Mouse (Mus musculus) embryonic facial prominence, embryonic 11.5 days (tissue): ENCODE measurements around the gene Pitx1. TPM values are rescaled to one million over a fixed set of nuclear protein-coding genes. Genes with fewer than 3 reads are reported as not detected.

Experiments
- ATAC-seq: fragments of 200-750 bp; cut with Nextera tagmentation; replicated peaks from 2 replicates; pipeline ENCODE4 v1.8.0; 2017; ENCODE audit warnings: low read depth; ENCODE audit not compliant: insufficient number of reproducible peaks, low FRiP score, low TSS enrichment
- DNase-seq: peaks from one replicate; pipeline ENCODE4 v3.0.0-alpha.2; 2015; ENCODE audit warnings: low spot score
- H3K27ac ChIP-seq: fragments of 300-500 bp; sonication (generic); replicated peaks from 2 replicates; pipeline ENCODE4 v1.5.1; 2014; ENCODE audit warnings: mild to moderate bottlenecking, low read depth, low read length, control low read depth
- H3K27me3 ChIP-seq: fragments of 300-500 bp; sonication (generic); 2 replicates; pipeline ENCODE4 v1.6.1; 2014; ENCODE audit warnings: mild to moderate bottlenecking, low read length, moderate library complexity, mixed read lengths; ENCODE audit not compliant: control insufficient read depth, insufficient read depth
- H3K36me3 ChIP-seq: fragments of 300-500 bp; sonication (generic); replicated peaks from 2 replicates; pipeline ENCODE4 v1.6.1; 2014; ENCODE audit warnings: low read depth, mild to moderate bottlenecking, low read length, moderate library complexity, mixed read lengths; ENCODE audit not compliant: control insufficient read depth, insufficient read depth
- H3K4me1 ChIP-seq: fragments of 300-500 bp; sonication (generic); 2 replicates; pipeline ENCODE4 v1.6.1; 2014; ENCODE audit warnings: low read length, mixed read lengths; ENCODE audit not compliant: control insufficient read depth, insufficient read depth
- H3K4me2 ChIP-seq: fragments of 300-500 bp; sonication (generic); 2 replicates; pipeline ENCODE4 v1.6.1; 2014; ENCODE audit warnings: low read depth, mild to moderate bottlenecking, control low read depth, low read length, moderate library complexity
- H3K4me3 ChIP-seq: fragments of 300-500 bp; sonication (generic); 2 replicates; pipeline ENCODE4 v1.5.1; 2014; ENCODE audit warnings: low read depth, low read length, control low read depth
- H3K9ac ChIP-seq: fragments of 300-500 bp; sonication (generic); replicated peaks from 2 replicates; pipeline ENCODE4 v1.6.1; 2014; ENCODE audit warnings: mild to moderate bottlenecking, control low read depth, low read length
- H3K9me3 ChIP-seq: fragments of 300-500 bp; sonication (generic); replicated peaks from 2 replicates; pipeline ENCODE4 v1.6.1; 2016; ENCODE audit warnings: mild to moderate bottlenecking, low read length, inconsistent platforms, mixed read lengths; ENCODE audit not compliant: control insufficient read depth
- WGBS: fragments of 180-500 bp; shearing (Covaris S2); extraction: QIAGEN DNeasy Blood & Tissue Kit; methylation state at CpG from one replicate; pipeline ENCODE4 v1.1.7; 2014; 5-methylcytosine and 5-hydroxymethylcytosine counted together
- polyA plus RNA-seq: library from polyadenylated mRNA; unstranded; fragments of >200 nt; fragmentation: Nextera tagmentation; extraction: Ambion mirVana; gene quantifications from 2 replicates; pipeline ENCODE4 v1.2.1, GENCODE M21; 2014

The Pitx1 gene
- polyA plus RNA-seq, 1 experiment from 2014 or later, result 54.9 TPM

DNA sequence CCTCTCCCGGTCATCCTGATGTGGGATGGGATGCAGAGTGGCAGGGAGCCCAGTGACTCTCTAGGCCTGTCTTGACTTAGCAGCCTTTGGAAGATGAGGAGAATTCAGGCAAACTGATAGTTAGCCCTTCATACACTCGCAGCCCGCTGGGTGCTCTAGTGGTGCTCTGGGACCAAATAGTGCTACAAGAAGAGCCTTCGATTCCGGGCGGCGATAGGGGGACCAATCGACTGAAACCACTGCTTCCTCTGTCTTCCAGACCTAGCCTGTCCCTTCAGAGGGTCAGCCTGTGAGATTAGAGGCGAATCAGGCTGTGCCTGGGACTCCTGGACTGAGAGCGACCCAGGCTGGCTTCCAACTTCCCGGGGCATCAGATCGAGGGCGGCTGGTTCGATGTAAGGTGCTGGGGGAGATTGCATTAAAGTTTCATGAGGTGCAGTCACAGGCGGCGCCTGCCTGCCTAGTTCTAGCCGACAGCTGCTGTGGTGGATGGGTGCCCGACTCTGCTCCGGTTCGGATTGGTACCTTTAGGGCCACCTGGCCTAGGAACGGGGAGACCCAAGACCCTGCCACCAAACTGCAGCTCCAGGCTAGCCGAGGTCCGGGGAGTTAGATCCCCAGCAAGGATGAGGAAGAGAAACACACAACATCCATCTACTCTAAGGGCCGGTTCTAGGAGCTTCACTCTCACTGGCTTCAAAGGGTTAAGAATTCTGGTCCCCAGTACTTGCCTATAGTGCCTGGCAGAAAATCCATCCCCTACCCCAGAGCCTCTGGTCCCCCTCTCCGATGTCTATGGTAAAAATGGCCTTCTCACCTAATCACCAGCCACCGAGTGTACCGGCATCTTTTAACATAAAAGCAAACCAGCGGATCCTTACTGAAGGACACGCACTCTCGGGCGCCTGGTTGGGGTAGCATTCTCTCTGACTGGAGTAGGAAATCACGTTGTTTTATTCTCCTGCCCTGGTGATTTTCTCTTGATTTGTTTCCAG, 1.1 kb upstream of the Pitx1 start:
- H3K27me3 ChIP-seq, result peaks cover 61% of the 10 kb centered on the region
- peak; percentile 61 for DNase-seq
- peak overlapping the region; percentile 1; the same call in 1 of the 2 replicates for H3K4me3 ChIP-seq
- no peak for ATAC-seq
- H3K36me3 ChIP-seq, result no peaks in the 10 kb centered on the region
- peak overlapping the region; percentile 41; the same call in 1 of the 2 replicates for H3K9ac ChIP-seq
- under 1% methylated on average over 32 of the region's 32 CpGs for WGBS
- no peaks in the 10 kb centered on the region; the same call in 1 of the 2 replicates for H3K4me1 ChIP-seq
- peak overlapping the region; percentile 3 for H3K4me2 ChIP-seq
- H3K9me3 ChIP-seq, result no peaks in the 10 kb centered on the region
- H3K27ac ChIP-seq, result peak overlapping the region; percentile 77; the same call in 1 of the 2 replicates

DNA sequence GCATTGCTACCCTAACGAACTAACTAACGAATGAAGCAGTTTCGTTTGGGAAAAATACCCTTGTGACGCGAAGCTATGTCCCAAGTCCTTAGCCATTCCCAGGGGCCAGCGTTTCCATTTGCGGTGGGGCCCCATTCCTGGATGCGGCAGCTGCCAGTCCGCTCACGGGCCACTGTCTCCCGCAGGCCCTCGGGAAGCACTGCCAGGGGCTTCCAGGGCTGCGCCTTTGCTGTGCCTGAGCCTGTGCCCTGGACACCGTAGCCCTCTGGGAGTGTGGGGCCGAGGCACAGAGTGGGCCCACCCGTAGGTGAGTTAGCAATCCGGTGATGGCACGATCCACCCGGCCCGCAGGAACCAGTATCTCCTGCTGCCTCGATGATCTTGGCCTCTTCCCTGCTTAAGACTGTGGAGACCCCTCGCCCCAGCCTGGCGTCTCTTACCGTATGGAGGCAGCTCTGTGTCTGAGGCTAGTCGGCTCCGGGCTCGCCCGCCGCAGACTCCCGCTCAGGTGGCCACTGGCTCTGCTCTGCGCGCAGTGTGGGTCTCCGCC, 369 bp downstream of the Pitx1 start:
- Histone ChIP-seq H3K36me3 (no peaks in the 10 kb centered on the region), H3K4me2 (peak overlapping the region; percentile 37), H3K4me3 (peak overlapping the region; percentile 38), H3K4me1 (peaks cover 3% of the 10 kb centered on the region), H3K9me3 (no peaks in the 10 kb centered on the region), H3K9ac (peak overlapping the region; percentile 65), H3K27me3 (peaks cover 71% of the 10 kb centered on the region), H3K27ac (peak overlapping the region; percentile 77)
- DNase-seq (peak; percentile 44), ATAC-seq (no peak)
- WGBS, result under 1% methylated on average over 32 of the region's 33 CpGs

DNA sequence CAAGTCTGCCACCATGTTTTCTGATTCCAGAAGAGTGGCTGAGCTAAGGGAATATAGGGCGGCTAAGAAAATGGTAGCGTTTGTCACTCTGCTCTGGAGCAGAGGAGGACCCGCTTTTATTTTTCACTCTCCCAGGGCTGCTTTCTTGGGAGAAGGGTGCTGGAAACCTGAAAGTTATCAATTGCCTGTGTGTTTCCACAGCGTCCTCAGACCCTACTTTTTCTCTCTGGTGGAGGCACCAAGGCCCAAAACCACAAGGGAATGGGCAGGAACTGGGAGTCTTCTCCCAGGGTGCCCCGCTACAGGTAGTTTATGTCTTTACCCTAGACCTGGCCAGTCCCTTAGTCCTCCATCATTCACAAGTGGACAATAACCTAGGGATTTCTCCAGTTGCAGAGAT, 1.3 kb downstream of the Pitx1 start:
- 5% methylated on average over 5 of the region's 5 CpGs for WGBS
- Histone ChIP-seq H3K4me3 (peak overlapping the region; percentile 14), H3K27ac (peak overlapping the region; percentile 43; the same call in 1 of the 2 replicates), H3K9me3 (no peaks in the 10 kb centered on the region), H3K27me3 (peaks cover 75% of the 10 kb centered on the region), H3K36me3 (no peaks in the 10 kb centered on the region), H3K4me2 (peak overlapping the region; percentile 2; the same call in 1 of the 2 replicates), H3K9ac (peak overlapping the region; percentile 37), H3K4me1 (peaks cover 4% of the 10 kb centered on the region)
- DNase-seq (no peak), ATAC-seq (no peak)

DNA sequence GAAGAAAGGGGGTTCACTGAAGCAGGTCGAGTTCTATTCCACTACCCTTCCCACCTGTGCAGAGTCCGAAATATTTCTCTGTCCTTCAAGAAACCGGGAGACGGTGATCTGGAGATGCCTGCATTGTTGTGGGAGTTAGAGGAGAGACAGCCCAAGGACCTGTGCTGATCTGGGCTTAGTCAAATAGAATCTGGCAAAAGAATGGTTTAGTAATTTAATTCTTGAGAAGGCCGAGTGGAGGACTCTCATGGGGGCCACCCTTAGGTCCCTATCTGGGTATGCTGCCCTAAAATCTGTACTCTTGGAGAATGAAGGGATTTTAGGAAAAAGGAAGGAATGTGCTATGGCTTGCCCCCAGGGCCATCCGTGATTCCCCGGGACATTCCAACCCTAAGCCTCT, 2.1 kb downstream of the Pitx1 start:
- Histone ChIP-seq H3K27me3 (peaks cover 69% of the 10 kb centered on the region), H3K36me3 (no peaks in the 10 kb centered on the region), H3K27ac (0 out of 2 replicates have a peak overlapping the region, but pooled peaks have one; percentile 28), H3K9ac (peak overlapping the region; percentile 23), H3K4me1 (peaks cover 4% of the 10 kb centered on the region), H3K9me3 (no peaks in the 10 kb centered on the region), H3K4me2 (0 out of 2 replicates have a peak overlapping the region, but pooled peaks have one; percentile 11), H3K4me3 (0 out of 2 replicates have a peak overlapping the region, but pooled peaks have one; percentile 5)
- no peak for ATAC-seq
- WGBS, result 4% methylated on average over 7 of the region's 7 CpGs
- no peak for DNase-seq

DNA sequence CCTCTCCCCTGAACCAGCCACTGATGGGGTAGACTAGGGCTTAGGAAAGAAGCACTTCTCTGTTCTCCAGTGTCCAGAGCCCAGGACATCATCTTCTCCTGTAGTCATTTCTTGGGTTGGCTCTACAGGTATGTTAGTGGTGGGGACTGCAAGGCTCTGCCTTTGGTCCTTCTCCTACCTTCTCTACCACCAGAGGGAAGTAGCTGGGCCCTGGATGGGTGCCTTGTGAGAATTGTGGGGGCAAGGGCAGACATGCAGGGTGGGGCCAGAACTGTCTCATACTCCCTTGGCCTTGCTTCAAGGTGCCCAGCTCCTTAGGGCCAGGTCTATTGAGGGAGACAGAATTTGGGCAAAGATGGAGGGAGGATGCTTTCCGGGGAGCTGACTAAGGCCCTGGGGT, 3.4 kb downstream of the Pitx1 start:
- DNase-seq (no peak), ATAC-seq (no peak)
- 0 out of 2 replicates have a peak overlapping the region, but pooled peaks have one; percentile 1 for H3K4me3 ChIP-seq
- H3K4me1 ChIP-seq, result peaks cover 4% of the 10 kb centered on the region
- H3K27me3 ChIP-seq, result peaks cover 65% of the 10 kb centered on the region
- peak overlapping the region; percentile 3; the same call in 1 of the 2 replicates for H3K9ac ChIP-seq
- no peaks in the 10 kb centered on the region for H3K36me3 ChIP-seq
- 23% methylated on average over 1 of the region's 1 CpGs for whole genome bisulfite sequencing
- no peak overlapping the region for H3K27ac ChIP-seq
- H3K9me3 ChIP-seq, result no peaks in the 10 kb centered on the region
- H3K4me2 ChIP-seq, result peak overlapping the region; percentile 25

DNA sequence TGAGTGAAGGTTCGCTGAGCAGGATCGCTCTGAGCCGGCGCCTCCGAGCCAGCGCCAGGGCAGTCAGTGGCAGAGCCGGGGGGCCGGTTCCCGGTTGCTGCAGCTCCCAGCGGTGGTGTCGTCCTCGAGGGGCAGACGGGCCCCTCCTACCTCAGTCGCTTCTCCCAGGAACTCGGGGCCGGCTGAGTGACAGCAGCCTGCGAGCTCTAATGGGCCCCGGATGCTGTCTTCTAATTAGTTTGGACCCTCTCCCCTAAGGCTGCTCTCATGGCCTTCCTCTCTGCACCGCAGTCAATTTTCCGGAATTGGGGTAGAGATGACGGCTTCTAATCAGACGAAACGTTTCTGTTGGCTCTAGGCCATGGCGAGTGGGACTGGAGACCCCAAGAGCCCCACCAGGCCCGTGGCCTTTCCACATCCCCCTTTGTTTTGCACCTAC, 4.3 kb downstream of the Pitx1 start:
- ATAC-seq, result no peak
- Histone ChIP-seq H3K36me3 (no peaks in the 10 kb centered on the region), H3K4me1 (peaks cover 4% of the 10 kb centered on the region), H3K4me3 (peak overlapping the region; percentile 48), H3K27me3 (peaks cover 61% of the 10 kb centered on the region), H3K4me2 (peak overlapping the region; percentile 47), H3K9me3 (no peaks in the 10 kb centered on the region), H3K27ac (peak overlapping the region; percentile 48), H3K9ac (peak overlapping the region; percentile 19)
- peak; percentile 26 for DNase-seq
- 1% methylated on average over 25 of the region's 25 CpGs for WGBS

DNA sequence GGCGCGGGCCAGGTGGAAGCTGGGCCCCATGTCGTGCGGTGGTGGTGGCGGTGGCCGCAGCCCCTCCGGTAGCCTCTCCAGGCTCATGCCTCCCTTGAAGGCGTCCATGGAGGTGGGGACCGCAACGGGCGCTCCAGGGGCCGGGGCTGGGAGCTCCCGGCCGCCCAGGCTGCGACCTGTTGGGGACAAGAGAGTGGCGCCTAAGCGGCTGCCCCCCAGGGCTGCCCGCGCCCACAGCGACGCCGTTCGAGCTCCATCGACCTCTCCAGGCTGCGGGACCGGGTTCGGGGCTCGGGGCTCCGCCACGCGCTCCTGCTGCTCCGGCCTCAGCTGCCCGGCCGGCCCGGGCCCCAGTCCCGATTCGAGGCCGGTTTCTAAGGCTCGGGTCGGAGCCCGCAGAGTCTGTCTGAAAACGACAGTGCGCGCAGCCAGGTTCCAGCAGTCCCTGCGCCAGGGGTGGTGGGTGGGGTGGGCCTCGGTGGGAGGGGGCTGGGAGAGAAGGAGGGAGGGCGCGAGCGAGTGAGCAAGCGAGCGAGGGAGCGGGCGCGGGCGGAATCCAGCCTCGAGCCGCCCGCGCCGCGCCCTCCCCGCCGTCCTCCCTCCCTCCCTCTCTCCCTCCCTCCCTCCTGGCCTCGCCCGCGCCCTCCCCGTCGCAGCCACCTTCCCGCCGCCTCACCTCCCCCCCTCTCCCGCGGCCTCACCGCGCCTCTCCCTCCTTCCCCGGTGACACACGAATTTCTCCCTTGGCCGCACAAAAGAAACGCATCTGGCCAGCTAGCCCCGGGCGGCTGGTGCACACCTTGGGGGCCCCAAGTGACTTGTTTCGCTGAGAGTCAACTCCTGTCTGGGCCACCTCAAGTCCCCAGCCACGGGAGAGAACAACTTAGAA, 4.9 kb downstream of the Pitx1 start:
- Histone ChIP-seq H3K4me3 (peak overlapping the region; percentile 48), H3K9me3 (no peaks in the 10 kb centered on the region), H3K36me3 (no peaks in the 10 kb centered on the region), H3K27ac (peak overlapping the region; percentile 79), H3K9ac (peak overlapping the region; percentile 70), H3K4me1 (peaks cover 4% of the 10 kb centered on the region), H3K27me3 (peaks cover 60% of the 10 kb centered on the region), H3K4me2 (peak overlapping the region; percentile 47)
- ATAC-seq, result 0 out of 2 replicates have a peak, but pooled peaks have one; percentile 27
- WGBS, result under 1% methylated on average over 44 of the region's 82 CpGs
- peak; percentile 74 for DNase-seq
